Mouse (Mus musculus): ENCODE data around the gene Ninl.
A peak's percentile ranks its signal among the peaks of the same experiment; 100 is the strongest.

Ninl gene

DNA sequence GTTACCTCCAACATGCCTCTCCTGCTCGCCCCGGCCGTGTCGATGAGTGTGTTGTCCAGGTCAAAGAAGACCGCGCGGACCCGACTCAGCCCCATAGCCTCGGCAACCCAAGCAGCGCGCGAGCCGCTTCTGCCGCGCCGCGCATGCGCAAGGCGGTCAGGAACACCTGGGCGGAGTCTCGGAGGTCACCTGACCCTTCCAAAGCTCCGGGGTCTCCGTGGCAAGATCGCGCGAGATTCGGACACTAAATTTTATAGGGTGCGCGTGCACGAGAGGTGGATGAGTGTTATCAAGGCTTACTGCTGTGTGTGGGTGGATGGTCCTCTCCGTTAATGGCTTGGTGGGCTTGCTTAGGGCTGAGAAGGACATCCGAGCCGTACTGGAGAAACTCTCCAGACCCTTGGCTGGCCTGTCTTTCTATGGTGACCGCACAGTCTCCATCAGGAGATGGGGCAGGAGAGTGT is at the start of gene Ninl, which contains the start of gene Nanp:
Ninl (minus strand) TSS at position 151 of the 464 bp plus-strand sequence.
Nanp (minus strand) TSS at position 167 of the 464 bp plus-strand sequence.
- peak; percentile 86 to 92 for DNase-seq (ENCODE audit: low spot score in 2 of 2)

DNA sequence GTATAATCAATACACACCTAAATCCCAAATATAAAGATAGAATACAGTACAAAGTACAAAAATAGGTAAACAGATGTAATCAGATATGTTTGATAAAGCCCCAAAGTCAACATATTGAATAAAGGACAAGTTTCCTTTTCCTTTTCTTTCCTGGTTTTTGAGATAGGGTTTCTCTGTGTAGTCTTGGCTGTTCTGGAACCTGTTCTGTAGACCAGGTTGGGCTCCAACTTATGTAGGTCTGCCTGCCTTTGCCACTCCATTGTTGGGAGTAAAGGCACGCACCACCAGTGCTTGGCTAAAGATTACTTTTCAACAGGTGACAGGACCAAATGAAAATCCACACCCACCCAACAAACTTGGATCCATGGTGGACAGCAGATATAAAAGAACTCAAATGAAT is 17.5 kb upstream of the Ninl start:
- no peak for DNase-seq (ENCODE audit: low spot score in 2 of 2)

DNA sequence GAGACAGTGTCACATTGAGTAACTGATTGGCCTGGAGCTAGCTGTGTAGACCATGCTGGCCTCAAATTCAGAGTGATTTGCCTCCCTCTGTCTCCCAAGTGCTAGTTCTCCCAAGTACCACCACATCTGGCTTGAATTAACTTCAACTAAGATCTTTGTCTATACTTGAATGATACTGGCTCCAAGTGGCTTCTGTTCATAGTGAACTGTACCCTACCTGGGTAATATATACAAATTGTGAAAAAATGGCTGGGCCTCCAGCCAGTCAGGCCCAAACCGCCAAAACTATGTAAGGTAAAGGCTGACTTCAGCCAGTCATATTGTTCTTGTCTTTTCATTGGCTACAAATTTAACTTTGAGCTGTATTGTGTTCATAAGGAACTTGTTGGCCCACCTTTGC is 1.2 kb upstream of the Ninl start:
- DNase-seq (ENCODE audit: low spot score in 2 of 2), result no peak

DNA sequence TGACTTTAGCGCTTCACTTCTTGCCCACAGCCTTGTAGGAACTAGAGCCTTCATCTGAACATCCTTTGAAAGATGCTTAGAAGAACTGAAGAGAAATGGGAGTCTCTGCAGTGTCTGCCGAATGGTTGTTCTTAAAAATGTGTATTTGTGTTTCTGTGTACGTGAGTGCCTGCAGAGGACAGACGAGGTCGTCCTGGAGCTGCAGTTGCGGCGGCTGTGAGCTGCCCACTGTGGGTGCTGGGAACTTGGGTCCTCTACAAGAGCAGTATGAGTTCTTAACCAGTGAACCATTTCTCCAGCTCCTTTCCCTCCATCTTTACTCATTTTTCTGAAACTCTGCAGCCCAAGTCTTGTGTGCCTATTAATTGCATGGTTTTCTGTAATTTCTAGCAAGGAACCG is 544 bp upstream of the Ninl start:
- no peak for DNase-seq (ENCODE audit: low spot score in 2 of 2)

DNA sequence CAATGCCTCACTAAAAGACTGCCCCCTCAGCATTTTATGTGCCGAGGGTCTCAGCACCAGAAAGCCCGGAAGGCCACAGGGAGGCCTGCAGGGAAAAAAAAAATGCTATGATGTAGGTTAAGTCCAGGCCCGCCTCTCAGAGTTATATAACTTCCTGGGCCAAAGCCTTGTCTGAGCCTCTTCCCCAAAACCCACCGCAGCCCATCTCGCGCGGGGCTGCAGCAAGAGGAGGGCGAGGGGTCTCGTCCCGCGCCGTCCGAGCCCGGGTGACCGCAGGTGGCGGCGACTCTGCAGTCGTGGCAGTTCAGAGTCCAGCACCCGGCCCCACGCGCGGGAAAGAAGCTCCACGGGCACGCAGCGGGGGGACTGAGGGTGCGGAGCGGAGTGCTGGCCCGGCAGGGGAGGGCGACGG is 365 bp downstream of the Ninl start:
- no peak for DNase-seq (ENCODE audit: low spot score in 2 of 2)

DNA sequence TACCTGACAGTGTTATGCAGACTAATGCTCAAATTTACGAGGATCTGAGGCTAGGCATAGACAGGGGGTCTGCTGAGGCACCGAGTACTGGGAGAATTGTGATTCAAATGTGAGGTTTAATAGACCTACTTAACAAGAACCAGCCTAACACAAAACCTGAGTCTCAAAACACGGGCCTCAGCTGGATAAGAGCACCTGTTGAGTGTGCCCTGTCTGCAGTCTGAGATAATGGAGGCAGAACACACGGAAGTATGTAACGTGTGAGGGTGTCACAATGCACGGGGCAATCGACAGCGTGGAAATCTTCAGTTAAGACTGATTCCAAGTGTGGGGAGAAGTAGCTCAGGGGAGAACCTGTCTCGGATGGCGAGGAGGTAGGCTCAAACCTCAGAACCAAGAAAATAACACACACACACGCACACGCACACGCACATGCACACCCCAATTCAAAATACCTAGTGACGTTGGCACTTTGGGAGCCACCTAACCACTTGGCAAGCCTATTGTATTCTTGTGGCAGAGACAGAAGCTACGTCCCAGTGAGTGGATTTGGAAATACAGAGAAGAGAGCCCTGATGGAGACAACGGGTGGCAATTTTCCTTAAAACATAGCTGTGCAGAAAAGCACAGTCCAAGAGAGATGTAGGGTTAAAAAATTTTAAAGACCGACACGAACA is 1.2 kb downstream of the Ninl start:
- DNase-seq (ENCODE audit: low spot score in 2 of 2), result no peak

DNA sequence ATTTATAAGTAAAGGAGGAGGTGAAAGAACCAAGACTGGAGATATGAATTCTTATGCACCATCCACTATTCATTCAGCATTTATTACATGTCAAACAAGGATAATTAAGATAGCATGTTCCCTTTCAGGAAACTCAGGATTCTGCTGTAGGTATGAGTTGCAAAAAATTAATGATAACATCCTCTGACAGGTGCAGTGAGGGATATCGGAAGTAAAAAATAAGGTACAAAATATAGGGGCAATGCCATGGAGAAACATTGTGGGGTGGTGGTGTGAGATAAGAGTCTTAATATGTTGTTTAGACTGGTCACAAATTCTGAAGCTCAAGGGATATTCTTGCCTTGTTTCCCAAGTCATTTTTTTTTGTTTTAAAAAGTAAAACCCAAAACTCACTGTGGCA is 1.9 kb downstream of the Ninl start:
- DNase-seq (ENCODE audit: low spot score in 2 of 2), result no peak

DNA sequence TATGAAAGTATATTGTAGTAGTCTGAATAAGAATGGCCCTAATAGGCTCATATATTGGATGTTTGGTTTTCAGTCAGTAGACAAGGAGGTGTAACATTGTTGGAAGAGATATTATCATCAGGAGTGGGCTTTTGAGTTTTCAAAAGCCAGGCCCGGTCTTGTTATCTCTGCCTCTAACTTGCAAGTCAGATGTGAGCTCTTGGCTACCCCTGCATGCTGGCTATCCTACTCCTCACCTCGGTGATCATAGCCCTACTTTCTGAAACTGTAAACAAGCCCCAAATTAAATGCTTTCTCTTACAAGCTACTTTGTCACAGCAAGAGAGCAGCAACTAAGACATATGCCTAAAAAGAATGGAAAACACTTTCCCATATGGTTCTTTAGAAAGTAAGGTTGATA is 2.5 kb downstream of the Ninl start:
- no peak for DNase-seq (ENCODE audit: low spot score in 2 of 2)

DNA sequence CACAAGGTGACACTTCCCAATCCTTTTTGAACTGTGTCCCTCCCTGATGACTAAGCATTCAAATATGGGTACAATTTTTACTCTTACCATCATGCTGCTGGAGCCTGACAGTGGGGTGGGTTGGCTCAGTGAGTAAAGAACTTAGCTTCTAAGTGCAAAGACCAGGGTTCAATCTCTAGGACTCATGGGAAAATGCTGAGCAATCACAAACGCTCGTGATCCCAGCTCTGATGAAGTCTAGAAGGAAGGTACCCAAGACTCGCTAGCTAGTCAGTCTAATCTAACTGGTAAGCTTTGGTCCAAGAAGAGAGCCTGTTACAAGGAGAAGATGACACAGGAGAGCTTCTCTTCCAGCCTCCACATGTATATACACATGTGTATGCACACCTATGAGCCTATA is 4.7 kb downstream of the Ninl start:
- no peak for DNase-seq (ENCODE audit: low spot score in 2 of 2)

DNA sequence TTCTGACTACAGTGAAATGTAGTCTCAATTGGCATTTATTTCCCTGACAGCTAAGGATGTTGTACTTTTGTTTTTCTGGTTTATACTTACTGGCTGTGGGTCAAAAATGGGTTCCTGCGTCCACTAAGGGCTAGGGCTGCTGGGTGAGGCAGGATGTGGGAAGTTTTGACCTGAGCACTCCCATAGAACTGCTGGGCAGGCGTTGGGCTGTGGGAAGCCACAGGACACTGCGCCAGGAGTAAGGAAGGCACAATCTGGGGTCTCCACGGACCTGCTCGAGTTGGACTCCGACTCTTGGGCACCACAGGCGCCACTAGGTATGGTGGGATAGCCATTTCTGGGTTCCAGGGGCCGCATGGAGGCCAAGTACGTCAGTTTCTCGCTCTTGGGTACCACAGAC is 18.0 kb downstream of the Ninl start:
- no peak for DNase-seq (ENCODE audit: low spot score in 2 of 2)

DNA sequence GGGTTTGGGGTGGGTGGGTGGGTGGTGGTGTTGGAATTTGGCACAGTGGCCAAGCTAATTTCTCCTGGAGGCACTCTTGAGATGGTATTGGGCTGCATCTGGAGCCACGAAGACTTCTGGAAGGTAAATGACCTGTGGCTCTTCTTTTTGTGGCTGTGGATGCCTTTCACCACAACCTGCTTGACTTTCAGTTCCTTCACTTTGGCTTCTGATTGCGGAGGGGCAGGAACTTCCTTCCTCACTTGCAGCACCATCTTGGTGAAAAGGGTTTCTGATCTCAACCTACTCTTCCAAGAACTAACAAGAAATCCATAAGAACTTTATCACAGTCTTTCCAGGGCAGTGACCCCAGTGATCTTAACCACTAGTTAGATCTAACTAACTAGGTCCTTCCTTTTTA is 23.9 kb downstream of the Ninl start:
- DNase-seq (ENCODE audit: low spot score in 2 of 2), result no peak

DNA sequence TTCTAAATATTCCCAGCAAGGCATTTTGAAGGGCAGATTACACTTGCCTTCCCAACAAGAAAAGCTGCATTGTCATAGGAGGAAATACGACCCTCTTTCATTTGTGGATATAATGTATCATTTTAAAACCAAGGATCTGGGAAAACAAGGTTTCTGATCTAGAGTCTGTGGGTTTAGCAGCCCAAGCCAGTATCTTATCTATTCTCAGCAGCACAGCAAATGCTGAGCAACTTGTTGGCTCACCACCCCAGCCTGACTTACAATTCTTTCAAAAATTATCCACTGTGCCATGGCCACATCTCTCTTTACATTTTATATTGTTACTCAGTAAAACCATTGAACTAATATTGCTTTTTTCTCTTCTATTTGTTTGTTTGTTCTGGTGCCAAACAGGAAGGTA is 27.9 kb downstream of the Ninl start:
- DNase-seq (ENCODE audit: low spot score in 2 of 2), result no peak

DNA sequence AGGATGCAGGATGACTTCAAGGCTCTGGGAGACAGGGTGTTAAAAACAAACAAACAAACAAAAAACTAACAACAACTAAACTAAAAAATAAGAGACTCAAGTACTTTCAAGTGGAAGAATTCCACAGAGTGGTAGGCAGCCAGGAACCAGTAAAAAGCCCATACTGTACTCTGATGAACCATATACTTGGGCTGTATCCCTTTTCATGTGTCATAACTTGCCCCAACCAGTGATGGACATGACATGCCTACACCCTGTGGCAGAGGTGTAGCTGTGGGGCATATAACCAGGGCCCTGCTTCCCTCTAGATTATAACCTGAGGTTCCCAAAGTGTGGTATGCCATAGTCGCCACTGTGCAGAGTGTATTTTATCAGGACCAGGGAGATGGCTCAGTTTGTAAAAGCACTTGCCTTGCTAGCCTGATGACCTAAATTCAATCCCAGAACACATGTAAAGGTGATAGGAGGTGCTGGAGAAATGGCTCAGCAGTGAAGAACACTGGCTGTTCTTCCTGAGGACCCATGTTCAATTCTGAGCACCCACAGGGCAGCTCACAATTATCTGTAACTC is 29.6 kb downstream of the Ninl start:
- DNase-seq (ENCODE audit: low spot score in 2 of 2), result no peak

DNA sequence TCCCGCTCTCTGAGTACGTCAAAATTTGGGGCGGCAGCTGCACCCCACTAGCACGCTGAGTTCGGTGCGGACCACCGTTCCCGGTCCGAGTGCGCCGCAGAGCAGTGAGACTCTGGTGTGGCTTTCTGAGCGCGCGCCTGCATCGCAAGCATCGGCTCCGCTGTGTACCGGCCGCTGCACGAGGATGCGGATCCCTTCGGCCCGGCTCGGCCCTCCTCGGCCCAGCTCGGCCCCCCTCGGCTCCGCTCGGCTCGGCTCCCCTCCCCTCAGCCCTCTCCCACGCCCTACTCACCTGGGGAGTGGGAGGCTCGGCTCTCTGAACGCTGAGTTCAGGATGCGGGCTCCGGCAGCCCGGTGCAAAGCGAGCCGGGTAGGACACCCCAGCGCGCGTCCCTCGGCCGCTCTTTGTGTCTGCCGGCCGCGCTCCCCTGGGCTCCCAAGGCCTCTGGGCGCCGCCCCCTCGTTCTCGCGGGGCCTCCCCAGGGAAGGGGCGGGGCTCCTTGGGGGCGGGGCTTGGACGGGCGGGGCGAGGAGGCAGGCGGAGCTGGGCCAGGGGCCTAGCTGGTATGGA is 30.2 kb downstream of the Ninl start:
- peak; percentile 58 to 70 for DNase-seq (ENCODE audit: low spot score in 2 of 2)

DNA sequence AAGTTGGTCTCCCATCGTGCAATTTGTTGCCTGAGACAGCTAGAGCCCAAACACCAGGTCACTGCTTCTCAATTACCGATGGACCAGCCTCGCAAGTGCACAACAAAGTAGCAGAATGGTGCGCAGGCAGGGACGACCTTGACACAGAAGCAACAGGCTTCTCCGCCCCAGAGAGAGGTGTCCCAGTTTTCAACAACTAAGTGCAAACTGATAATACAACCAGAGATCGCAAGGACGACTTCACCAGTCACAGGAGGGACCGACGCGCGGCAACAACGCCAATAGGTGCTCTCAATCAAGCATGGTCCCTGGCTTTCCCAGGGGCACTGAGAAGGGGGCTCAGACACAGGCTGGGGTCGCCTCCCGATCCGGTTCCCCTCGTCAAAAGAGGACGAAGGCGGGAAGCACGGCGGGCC is 30.7 kb downstream of the Ninl start:
- no peak for DNase-seq (ENCODE audit: low spot score in 2 of 2)

DNA sequence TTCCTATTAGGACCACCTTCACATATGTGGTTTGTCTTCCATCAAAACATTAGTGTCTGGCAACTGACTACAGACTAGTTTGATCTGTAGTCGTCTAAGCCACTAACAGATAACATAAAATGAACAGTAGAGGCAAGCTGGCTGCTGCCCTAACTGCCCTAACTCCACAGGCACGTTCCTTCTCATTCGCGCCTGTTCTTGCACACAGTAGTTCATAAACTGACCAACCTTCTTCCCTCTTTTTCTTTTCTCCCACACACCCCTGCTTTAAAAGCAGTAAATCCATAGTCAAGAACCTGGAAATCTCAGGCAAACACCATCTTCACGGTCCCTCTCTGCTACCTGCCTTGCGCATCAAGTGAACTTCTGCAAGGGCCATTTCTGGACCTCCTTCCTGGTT is 31.2 kb downstream of the Ninl start:
- no peak for DNase-seq (ENCODE audit: low spot score in 2 of 2)

DNA sequence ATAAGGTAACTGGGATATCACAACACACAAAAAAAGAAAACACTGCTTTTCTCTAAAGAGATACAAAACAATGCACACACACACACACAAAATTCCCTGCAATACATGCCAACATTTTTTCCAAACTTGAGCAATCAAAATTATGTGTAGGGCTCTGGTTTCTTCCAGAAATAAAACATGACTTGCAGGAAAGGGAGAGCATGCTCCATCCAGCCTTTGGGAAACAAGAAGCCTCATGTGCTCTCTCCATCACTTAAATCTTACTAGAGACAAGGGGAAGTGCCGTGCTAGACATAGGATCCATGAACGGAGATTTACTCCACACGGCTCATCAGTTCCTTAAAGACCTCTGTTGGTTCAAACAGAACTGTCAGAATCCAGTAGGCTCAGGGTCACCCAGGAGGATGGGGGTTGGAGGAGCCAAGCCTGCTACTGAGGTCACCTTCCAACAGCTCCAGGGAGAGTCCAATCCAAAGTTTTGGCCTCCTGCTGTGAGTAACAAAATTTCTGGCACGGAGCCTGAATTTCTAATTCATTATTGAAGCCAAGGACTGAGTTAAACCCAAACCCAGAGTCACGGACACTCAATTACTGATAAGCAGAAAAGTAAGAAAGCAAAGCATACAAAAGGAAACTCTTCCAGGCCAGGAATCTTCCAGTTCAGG is 32.8 kb downstream of the Ninl start:
- no peak for DNase-seq (ENCODE audit: low spot score in 2 of 2)

DNA sequence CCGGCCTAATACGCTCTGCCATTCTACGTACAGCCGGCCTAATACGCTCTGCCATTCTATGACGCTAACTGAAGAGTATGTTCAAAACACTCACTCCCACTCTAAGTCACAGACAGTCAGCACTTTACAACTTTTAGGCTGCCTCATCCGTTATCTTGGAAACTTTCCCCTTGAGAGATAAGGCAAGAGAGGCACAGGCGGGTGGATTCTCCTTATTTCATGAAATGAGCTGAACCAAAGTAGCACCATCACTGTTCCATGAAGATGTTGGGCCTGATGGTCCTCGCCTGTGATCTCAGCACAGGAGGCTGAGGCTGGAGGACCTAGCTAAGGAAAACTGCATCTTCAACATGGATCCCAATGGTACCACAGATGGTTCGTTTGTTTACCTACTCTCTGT is 34.8 kb downstream of the Ninl start:
- DNase-seq (ENCODE audit: low spot score in 2 of 2), result no peak

DNA sequence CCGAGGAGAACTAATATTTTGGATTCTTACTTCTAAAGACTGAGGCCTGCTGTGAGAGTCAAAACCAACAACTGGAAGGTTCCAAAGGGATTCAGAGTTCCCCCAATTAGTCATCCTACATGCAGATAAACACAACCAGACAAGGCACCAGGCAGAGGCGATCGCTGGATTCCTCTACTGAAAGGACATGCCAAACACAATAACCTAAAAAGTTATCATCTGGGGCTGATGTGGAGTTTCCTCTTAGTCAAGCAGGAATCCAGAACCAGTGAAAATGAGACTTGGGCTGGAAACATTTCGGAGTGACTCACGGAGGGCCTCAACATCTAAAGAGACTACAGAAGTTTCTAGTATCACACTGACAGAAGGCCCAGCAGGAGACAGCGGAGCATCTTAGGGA is 35.4 kb downstream of the Ninl start:
- no peak for DNase-seq (ENCODE audit: low spot score in 2 of 2)

DNA sequence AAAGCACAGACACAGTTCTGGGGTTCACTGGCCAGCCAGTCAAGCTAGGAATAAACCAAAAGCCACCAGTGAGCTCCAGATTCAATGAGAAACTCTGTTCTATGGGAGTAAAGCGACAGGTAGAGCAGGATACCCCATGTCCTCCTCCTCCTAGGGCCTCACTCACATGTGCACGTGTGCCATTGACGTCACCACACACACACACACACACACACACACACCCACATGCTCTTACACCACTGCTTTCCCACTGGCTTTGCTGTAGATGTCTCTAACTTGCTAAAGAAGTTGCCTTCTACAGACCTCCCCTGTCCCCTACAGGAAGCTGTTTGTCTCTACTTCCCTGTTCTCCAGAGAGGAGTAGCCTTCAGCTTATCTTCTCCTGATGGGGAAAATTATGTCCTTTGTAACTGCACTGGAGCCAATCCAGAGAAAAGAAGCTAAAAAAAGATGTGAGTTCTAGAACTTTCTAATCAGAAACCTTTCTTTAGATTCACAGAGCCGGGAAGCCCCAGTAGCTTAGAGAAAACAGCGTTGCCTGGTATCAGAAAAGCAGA is 37.5 kb downstream of the Ninl start:
- DNase-seq (ENCODE audit: low spot score in 2 of 2), result no peak

DNA sequence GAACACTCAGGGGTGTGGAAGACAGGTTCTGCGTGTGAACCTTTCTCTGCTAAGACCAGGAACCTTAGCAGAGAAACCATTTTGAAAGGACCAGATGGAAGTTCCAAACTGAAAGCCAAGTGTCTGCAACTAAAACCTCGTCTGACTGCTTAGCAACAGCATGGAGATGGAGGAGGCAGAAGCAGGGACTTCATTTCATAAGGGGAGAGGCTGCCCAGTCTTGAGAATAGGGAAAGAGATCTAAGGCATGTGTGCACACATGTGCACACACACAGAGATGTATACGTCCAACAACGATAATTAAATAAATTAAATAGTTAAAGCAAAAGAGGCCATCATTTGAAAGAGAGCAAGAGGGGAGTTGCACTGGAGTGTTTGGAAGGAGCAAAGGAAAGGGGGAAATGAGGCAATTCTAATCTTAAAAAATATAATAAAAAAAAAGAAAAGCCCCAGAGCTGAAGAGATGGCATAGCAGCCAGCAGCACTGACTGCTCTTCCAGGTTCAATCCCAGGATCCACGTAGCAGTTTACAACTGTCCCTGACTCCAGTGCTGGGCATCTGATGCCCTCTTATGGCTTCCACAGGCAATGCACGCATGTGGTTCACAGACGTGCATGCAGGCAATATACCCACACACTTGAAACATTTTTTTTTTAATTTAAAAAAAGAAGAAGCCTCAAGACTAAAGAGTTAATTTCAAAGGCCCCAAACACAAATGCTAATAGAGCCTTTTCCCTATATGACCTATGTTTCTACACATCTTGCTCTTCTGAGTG is 38.6 kb downstream of the Ninl start:
- DNase-seq (ENCODE audit: low spot score in 2 of 2), result peak; percentile 39 to 69

DNA sequence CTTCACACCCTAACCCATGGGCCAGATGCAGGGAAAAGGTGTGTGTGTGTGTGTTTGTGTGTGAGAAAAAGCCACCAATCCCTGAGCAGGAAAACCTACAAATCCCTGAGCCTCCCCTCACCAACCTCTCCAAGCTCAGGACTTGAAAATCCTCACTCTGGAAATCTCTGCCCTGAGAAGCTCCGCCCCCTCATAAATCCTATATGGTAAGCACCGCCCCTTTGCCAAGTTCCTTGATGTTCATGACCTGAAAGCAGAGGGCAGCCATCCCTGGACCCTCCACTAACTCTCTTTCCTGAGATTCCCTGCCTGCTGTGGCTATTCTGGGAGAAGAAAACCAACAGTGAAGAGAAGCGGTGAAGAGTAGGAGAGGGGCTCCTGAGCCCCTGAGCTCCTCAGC is 40.2 kb downstream of the Ninl start:
- DNase-seq (ENCODE audit: low spot score in 2 of 2), result no peak
